Mouse (Mus musculus): ENCODE measurements around the gene Ms4a15.

Gene Ms4a15

GRCm38 (mm10) chr19:10993150-10993549 lies at the start of gene Ms4a15:
Gene Ms4a15 (minus strand): TSS chr19:10993250.
- no peak for DNase-seq

- DNase-seq, result no peak
These were observed 44.5 kb upstream of the Ms4a15 start for GRCm38 (mm10) chr19:11037570-11037969.

- no peak for DNase-seq
These were observed 29.3 kb upstream of the Ms4a15 start for GRCm38 (mm10) chr19:11022382-11022781.

- no peak for DNase-seq
These were observed 24.8 kb upstream of the Ms4a15 start, which contains the start of gene Ms4a18 for GRCm38 (mm10) chr19:11017891-11018290. Gene Ms4a18 (minus strand): TSS chr19:11018031.

GRCm38 (mm10) chr19:11017251-11017650 lies 24.2 kb upstream of the Ms4a15 start:
- DNase-seq, result peak in 1 of 2 experiments; percentile 9

- DNase-seq, result no peak
These were observed 22.9 kb upstream of the Ms4a15 start for GRCm38 (mm10) chr19:11015998-11016397.

GRCm38 (mm10) chr19:11015468-11015867 lies 22.4 kb upstream of the Ms4a15 start:
- DNase-seq, result no peak

GRCm38 (mm10) chr19:10991911-10992310 lies 1.1 kb downstream of the Ms4a15 start:
- DNase-seq, result no peak

- no peak for DNase-seq
These were observed 2.3 kb downstream of the Ms4a15 start for GRCm38 (mm10) chr19:10990751-10991150.

- no peak for DNase-seq
These were observed 4.5 kb downstream of the Ms4a15 start for GRCm38 (mm10) chr19:10988563-10988962.

GRCm38 (mm10) chr19:10985889-10986288 lies 7.2 kb downstream of the Ms4a15 start:
- DNase-seq, result no peak

- peak in 1 of 2 experiments; percentile 13 for DNase-seq
These were observed 8.5 kb downstream of the Ms4a15 start for GRCm38 (mm10) chr19:10984551-10984950.

- DNase-seq, result peak; percentile 73 to 74
These were observed 9.9 kb downstream of the Ms4a15 start for GRCm38 (mm10) chr19:10983146-10983545.

- peak in 1 of 2 experiments; percentile 11 for DNase-seq
These were observed 12.8 kb downstream of the Ms4a15 start for GRCm38 (mm10) chr19:10980210-10980609.

- DNase-seq, result peak; percentile 89 to 91
These were observed 13.6 kb downstream of the Ms4a15 start for GRCm38 (mm10) chr19:10979184-10980168.

- peak; percentile 18 to 27 for DNase-seq
These were observed 16.7 kb downstream of the Ms4a15 start for GRCm38 (mm10) chr19:10976318-10976717.

- no peak for DNase-seq
These were observed 17.9 kb downstream of the Ms4a15 start for GRCm38 (mm10) chr19:10975187-10975586.

GRCm38 (mm10) chr19:10974238-10974865 lies 18.7 kb downstream of the Ms4a15 start, which contains the start of gene Ms4a10:
Gene Ms4a10 (minus strand): TSS chr19:10974670.
- no peak for DNase-seq

- DNase-seq, result no peak
These were observed 19.9 kb downstream of the Ms4a15 start for GRCm38 (mm10) chr19:10973187-10973586.

- no peak for DNase-seq
These were observed 20.4 kb downstream of the Ms4a15 start for GRCm38 (mm10) chr19:10972660-10973059.

GRCm38 (mm10) chr19:10970457-10970856 lies 22.6 kb downstream of the Ms4a15 start:
- DNase-seq, result no peak

- DNase-seq, result no peak
These were observed 24.5 kb downstream of the Ms4a15 start for GRCm38 (mm10) chr19:10968578-10968977.

GRCm38 (mm10) chr19:10965721-10966120 lies 27.3 kb downstream of the Ms4a15 start:
- DNase-seq, result no peak

GRCm38 (mm10) chr19:10959978-10960346 lies 33.1 kb downstream of the Ms4a15 start:
- DNase-seq, result no peak

All from cerebellum, postnatal 10 days (tissue).